Mouse (Mus musculus) heart, embryonic 14.5 days (tissue): Measurements from ENCODE around the gene Cd80. TPM values are rescaled to one million over a fixed set of nuclear protein-coding genes. Genes with fewer than 3 reads are reported as not detected.

ENCODE experiments used
- ATAC-seq: fragments of 200-750 bp; cut with Nextera tagmentation; 2 replicates; pipeline ENCODE4 v1.8.0; 2017; ENCODE audit warnings: low read depth, moderate TSS enrichment; ENCODE audit not compliant: insufficient number of reproducible peaks, insufficient read depth, low FRiP score
- H3K27ac ChIP-seq, 2 experiments: fragments of 200-500 bp in 1 of 2; fragments of 300-500 bp in 1 of 2; sonication (generic) in 1 of 2; replicated peaks in 1 of 2; 2 replicates each; pipeline ENCODE4 v1.5.1; 2012 to 2014; ENCODE audit warnings: low read depth in 2 of 2, low read length in 2 of 2, control low read depth in 1 of 2, mild to moderate bottlenecking in 1 of 2, mixed read lengths in 1 of 2; ENCODE audit not compliant: control insufficient read depth in 1 of 2, insufficient read depth in 1 of 2
- H3K27me3 ChIP-seq: fragments of 300-500 bp; sonication (generic); 2 replicates; pipeline ENCODE4 v1.6.1; 2014; ENCODE audit warnings: mild to moderate bottlenecking, low read length, control low read depth; ENCODE audit not compliant: control insufficient read depth, insufficient read depth
- H3K36me3 ChIP-seq: fragments of 300-500 bp; sonication (generic); 2 replicates; pipeline ENCODE4 v1.6.1; 2014; ENCODE audit warnings: mild to moderate bottlenecking, control low read depth, low read length, mixed read lengths; ENCODE audit not compliant: control insufficient read depth, insufficient read depth
- H3K4me1 ChIP-seq, 2 experiments: fragments of 200-500 bp in 1 of 2; fragments of 300-500 bp in 1 of 2; sonication (generic) in 1 of 2; 2 replicates each; pipeline ENCODE4 v1.6.1; 2012 to 2014; ENCODE audit warnings: low read length in 2 of 2, control low read depth in 1 of 2, mixed read lengths in 1 of 2; ENCODE audit not compliant: control insufficient read depth in 2 of 2, insufficient read depth in 2 of 2
- H3K4me2 ChIP-seq: fragments of 300-500 bp; sonication (generic); 2 replicates; pipeline ENCODE4 v1.6.1; 2014; ENCODE audit warnings: mild to moderate bottlenecking, low read length
- H3K4me3 ChIP-seq, 2 experiments: fragments of 200-500 bp in 1 of 2; fragments of 300-500 bp in 1 of 2; sonication (generic) in 1 of 2; 2 replicates each; pipeline ENCODE4 v1.5.1; 2012 to 2014; ENCODE audit warnings: low read length in 2 of 2, mild to moderate bottlenecking in 2 of 2, control low read depth in 1 of 2, low read depth in 1 of 2, moderate library complexity in 1 of 2; ENCODE audit not compliant: control insufficient read depth in 1 of 2, insufficient read depth in 1 of 2
- H3K9ac ChIP-seq: fragments of 300-500 bp; sonication (generic); 2 replicates; pipeline ENCODE4 v1.6.1; 2014; ENCODE audit warnings: mild to moderate bottlenecking, low read length
- H3K9me3 ChIP-seq: fragments of 300-500 bp; sonication (generic); 2 replicates; pipeline ENCODE4 v1.6.1; 2016; ENCODE audit warnings: low read length, control low read depth; ENCODE audit not compliant: control insufficient read depth
- WGBS: fragments of 180-500 bp; shearing (Covaris S2); extraction: QIAGEN DNeasy Blood & Tissue Kit; methylation state at CpG from one replicate; pipeline ENCODE4 v1.1.7; 2014; 5-methylcytosine and 5-hydroxymethylcytosine counted together
- polyA plus RNA-seq: library from polyadenylated mRNA; unstranded; fragments of >200 nt; fragmentation: Nextera tagmentation; extraction: Ambion mirVana; gene quantifications from 2 replicates; pipeline ENCODE4 v1.2.1, GENCODE M21; 2014

The Cd80 gene
- polyA plus RNA-seq, 1 experiment from 2014 or later, result 0.38 TPM

DNA sequence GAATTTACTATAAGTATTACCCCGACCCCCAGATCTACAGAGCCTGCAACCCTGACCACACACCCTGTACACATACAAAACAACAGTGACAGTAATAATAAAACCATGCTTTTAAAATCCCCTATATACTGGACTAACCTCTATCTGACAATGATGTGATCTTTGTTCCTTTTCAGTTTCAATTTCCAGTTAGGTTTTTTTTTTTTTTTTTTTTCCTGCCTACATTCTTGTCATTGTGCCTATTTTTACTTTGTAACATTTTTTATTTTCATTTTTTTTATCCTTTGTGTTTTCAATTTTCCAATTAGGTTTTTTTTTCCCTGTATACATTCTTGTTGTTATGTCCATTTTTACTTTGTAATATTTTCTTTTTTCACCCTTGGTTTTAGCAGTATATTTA lies 29.6 kb upstream of the Cd80 start:
- ATAC-seq, result no peak
- H3K9ac ChIP-seq, result no peak overlapping the region
- no peak overlapping the region for H3K4me2 ChIP-seq
- no peak overlapping the region for H3K4me3 ChIP-seq
- no peaks in the 10 kb centered on the region for H3K36me3 ChIP-seq
- no peaks in the 10 kb centered on the region for H3K27me3 ChIP-seq
- H3K27ac ChIP-seq, result no peak overlapping the region
- no peaks in the 10 kb centered on the region for H3K9me3 ChIP-seq
- WGBS, result 82% methylated on average over 1 of the region's 1 CpGs
- no peaks in the 10 kb centered on the region for H3K4me1 ChIP-seq

DNA sequence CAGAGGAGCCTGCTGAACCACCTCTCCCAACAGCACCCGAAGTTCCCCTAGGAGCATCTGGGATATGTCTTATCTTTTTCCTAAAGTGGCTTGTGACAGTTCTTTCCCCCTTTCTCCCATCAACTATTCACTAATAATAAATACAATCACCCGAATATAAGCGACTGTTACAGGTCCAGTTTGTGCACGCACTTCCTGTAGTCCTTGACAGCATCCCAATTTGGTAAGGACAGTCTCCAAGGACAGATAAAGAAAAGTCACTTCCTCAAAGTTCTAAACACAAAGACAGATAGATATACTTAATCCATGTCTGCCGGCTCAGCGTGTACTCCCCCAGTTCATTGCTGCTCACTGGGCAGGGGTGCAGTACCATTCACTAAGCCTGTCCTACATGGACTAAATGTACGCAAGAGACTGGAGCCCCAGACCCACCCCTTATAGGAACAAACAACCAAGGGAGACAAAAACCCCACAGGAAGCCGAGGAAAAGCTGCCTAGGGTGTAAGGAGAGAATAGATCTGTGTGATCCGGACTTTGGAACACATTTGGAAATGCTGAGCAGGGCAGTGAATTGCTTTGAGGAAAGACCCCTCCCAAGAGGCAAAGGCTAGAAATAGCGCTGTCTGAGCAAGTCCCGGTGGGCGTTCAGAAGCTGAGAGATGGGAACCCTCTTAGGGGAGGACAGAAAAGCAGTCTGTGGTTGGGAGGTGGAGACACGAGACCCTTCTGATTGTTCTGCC lies 23.7 kb upstream of the Cd80 start:
- no peak overlapping the region for H3K9ac ChIP-seq
- H3K27me3 ChIP-seq, result no peaks in the 10 kb centered on the region
- peak overlapping the region; percentile 29 for H3K4me2 ChIP-seq
- WGBS, result 18% methylated on average over 13 of the region's 13 CpGs
- 0 out of 4 replicates have a peak overlapping the region, but pooled peaks of 1 of the 2 experiments have one; percentile 33 for H3K27ac ChIP-seq
- H3K9me3 ChIP-seq, result no peaks in the 10 kb centered on the region
- ATAC-seq, result no peak
- H3K4me1 ChIP-seq, result peaks cover 9 to 11% of the 10 kb centered on the region in 2 experiments
- no peak overlapping the region for H3K4me3 ChIP-seq
- no peaks in the 10 kb centered on the region for H3K36me3 ChIP-seq

DNA sequence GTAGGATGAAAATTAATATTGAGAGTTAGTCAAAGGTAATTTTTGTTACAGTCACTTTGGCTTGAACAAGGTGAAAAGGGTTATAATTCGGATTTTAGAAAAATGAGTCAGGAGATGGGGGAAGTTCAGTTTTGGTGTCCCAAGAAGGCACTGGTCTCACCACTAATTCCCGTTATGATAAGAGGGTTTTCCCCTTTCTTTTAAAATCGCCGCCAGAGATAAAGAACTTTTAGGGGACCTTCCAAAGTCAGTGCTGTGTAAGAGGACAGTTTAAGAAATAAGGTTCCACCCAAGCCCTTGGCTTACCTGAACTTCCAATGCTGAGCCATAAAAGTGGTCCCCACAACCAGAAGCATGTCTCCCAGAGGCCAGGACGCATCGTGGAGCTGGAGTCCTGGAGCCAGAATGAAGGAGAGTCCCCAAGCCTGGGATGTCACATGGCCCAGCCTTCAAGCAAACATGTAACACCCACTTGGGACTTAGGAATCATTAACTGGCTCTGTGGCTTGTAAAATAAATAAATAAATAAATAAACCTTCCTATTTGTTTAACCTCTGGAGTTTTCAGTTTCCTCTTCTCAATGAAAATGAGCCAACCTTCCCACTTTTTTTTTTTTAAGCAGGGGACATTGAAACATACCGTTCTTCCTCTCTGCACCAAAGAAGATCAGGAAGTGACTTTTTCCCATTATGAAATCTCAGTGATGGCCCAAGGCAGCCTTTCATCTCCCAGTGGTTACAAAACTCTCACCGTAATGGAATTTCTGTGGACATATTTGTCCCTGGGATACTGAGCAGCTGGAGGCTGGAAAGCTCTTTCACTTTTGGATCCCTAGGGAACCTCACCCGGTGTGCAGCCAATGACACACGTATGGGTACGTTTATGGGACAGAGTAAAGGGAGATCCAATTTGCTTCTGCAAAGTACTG lies 22.6 kb upstream of the Cd80 start, which contains the start of gene Pla1a:
Gene Pla1a (minus strand): TSS at position 648 of the 928 bp plus-strand sequence.
- Histone ChIP-seq H3K27ac (no peak within 1 kb of the TSS), H3K4me3 (no peak within 1 kb of the TSS), H3K4me2 (no peak within 1 kb of the TSS), H3K9me3 (no peaks in the 10 kb centered on the region), H3K36me3 (no peaks in the 10 kb centered on the region), H3K9ac (no peak within 1 kb of the TSS), H3K4me1 (peaks cover 9 to 11% of the 10 kb centered on the region in 2 experiments), H3K27me3 (no peaks in the 10 kb centered on the region)
- 64% methylated on average over 11 of the region's 11 CpGs for WGBS
- ATAC-seq, result no peak

DNA sequence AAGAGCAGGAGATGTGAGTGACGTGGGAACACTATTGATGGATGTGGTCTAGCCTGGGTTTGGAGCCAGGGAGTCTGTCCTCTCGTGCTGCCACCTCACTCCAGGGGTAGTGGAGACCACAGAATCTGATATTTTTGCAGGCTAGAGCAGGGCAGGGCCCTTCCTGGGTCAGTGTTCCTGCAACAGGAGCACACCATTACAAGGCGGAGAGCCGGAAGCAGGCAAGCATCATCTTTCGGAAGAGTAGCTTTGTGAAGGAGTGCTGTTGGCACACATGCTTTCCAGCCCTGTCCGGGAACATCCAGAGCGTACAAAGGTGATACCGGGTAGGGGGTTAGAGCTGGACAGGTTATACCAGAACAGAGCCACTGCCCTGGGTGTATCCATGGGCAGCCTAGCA lies 21.8 kb upstream of the Cd80 start:
- Histone ChIP-seq H3K36me3 (no peaks in the 10 kb centered on the region), H3K27me3 (no peaks in the 10 kb centered on the region), H3K4me3 (no peak overlapping the region), H3K9me3 (no peaks in the 10 kb centered on the region), H3K27ac (no peak overlapping the region), H3K9ac (no peak overlapping the region), H3K4me2 (no peak overlapping the region), H3K4me1 (peaks cover 9 to 11% of the 10 kb centered on the region in 2 experiments)
- WGBS, result 87% methylated on average over 8 of the region's 8 CpGs
- ATAC-seq, result no peak

DNA sequence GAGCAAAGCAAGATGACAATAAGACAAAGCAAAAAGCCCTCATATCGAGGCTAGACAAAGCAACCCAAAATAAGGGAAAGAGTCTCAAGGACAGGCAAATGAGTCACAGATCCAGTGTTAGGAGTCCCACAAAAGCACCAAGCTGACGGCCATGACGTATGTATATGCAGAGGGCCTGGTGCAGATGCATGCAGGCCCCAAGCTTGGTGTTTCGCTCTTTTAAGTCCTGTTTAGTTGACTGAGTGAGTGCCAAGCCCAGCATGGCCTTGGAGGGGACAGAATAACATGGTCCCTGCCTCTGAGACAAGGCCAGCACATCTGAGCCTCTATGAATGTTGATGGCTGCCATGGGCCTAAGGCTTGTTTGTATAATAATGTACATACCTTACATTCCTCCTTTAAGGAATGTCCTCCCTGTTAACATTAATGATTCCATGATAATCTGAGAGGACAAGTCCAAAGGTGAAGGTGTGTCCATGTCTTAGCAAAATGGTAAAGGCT lies 21.0 kb upstream of the Cd80 start:
- Histone ChIP-seq H3K27me3 (no peaks in the 10 kb centered on the region), H3K4me2 (no peak overlapping the region), H3K27ac (no peak overlapping the region), H3K36me3 (no peaks in the 10 kb centered on the region), H3K4me1 (peaks cover 9 to 11% of the 10 kb centered on the region in 2 experiments), H3K9me3 (no peaks in the 10 kb centered on the region), H3K9ac (no peak overlapping the region), H3K4me3 (no peak overlapping the region)
- no peak for ATAC-seq
- 91% methylated on average over 4 of the region's 4 CpGs for WGBS

DNA sequence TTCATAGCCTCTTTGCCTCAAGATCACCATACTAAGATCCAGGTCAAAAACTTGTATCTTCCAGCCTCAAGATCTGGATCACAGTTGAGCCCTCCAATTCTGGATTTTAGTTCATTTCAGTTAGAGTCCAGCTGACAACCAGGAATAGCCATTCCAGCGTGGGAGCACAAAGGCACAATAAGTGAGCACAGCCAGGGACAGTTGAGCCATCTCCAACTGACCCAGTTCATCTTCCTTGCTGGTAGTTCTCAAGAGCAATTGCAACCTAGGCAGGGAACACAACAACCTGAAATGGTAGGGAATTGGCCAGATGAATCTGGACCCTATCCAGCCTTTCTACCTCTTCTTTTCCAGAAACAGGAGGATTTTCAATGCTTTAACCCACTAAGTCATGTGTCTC lies 16.2 kb upstream of the Cd80 start:
- no peak overlapping the region for H3K4me2 ChIP-seq
- H3K4me1 ChIP-seq, result no peaks in the 10 kb centered on the region
- peaks cover 1% of the 10 kb centered on the region; the same call in 1 of the 2 replicates for H3K9me3 ChIP-seq
- ATAC-seq, result no peak
- H3K4me3 ChIP-seq, result no peak overlapping the region
- H3K36me3 ChIP-seq, result peaks cover 13% of the 10 kb centered on the region
- H3K9ac ChIP-seq, result no peak overlapping the region
- 84% methylated on average over 1 of the region's 1 CpGs for WGBS
- no peaks in the 10 kb centered on the region for H3K27me3 ChIP-seq
- H3K27ac ChIP-seq, result no peak overlapping the region

DNA sequence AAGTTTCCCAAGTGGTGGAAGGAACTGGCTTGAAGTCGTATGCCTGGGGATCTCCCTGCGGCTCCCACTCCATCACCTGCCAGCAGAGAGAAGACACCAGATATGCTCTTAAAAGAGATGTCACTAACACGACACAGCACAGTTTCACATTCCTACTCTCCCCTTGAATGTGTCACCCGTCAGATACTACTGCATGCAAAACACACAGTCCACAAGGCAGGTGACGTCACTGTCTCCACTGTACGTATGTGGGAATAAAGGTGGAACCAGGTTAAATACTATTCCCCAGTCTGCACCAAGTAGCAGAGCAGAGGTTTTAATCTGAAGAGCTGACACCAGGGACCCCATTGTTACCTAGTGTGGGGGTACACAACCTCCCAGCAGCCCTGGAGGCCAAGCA lies 15.0 kb upstream of the Cd80 start:
- ATAC-seq, result no peak
- peaks cover 3% of the 10 kb centered on the region; the same call in 1 of the 2 replicates for H3K9me3 ChIP-seq
- H3K9ac ChIP-seq, result no peak overlapping the region
- no peak overlapping the region for H3K4me2 ChIP-seq
- 38% methylated on average over 6 of the region's 6 CpGs for WGBS
- no peak overlapping the region for H3K27ac ChIP-seq
- H3K36me3 ChIP-seq, result peaks cover 25% of the 10 kb centered on the region
- H3K4me1 ChIP-seq, result no peaks in the 10 kb centered on the region
- no peak overlapping the region for H3K4me3 ChIP-seq
- H3K27me3 ChIP-seq, result no peaks in the 10 kb centered on the region
